8 mouse cellular contexts compared by ENCODE assay signal in the genomic region with DNA sequence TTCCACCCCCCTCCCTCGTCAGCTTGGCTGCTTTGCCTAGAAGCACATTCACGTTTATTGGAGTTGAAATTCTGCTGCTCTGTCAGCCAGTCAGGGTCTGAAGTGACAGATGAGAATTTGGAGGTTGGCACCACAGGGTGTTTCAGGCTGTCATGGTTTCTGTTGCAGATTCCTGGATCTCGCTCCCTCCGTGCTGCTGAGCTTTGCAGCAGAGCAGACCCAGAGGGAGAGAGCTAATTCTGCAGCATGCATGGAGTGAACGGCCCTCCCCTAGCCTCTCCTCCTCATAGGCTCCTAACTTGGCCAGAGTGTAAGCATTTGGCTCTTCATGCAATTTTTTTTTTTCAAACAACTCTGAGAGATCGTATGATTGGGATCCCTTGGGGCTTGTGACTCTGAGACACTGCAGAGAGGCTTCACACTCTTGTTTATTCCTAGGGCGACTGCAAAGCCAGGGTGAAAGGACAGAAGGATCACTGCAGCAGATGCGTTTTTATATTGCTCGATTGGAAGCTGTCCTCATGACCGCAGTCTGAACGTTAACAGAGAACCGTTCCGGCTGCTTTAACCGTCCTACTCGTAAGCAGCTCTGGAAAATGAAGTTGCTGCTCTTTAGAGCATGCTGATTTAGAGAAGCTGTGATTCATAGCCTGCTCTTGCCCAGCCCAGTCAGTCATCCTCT. TPM values are rescaled to one million over a fixed set of nuclear protein-coding genes. Genes with fewer than 3 reads are reported as not detected.
DNase-seq lines count a peak whose midpoint lies in the region; ATAC-seq and TF ChIP-seq lines count a peak whose summit lies in the region.

A gene (minus strand): TSS at position 243 of the 682 bp plus-strand sequence.

- no peak; the same call in 1 of the 2 replicates for TF ChIP-seq POLR2A in testis, adult 2 months (IDR thresholded peaks at IDR 0.05; ENCODE audit: control insufficient read depth, low read depth, low read length)
- TF ChIP-seq POLR2A in lung, adult 2 months (IDR thresholded peaks at IDR 0.05; ENCODE audit: borderline replicate concordance, extremely low read depth, low read depth, low read length), result peak; percentile 72; the same call in 1 of the 2 replicates

- DNase-seq in testis, postnatal 14 days (ENCODE audit: low spot score), result no peak
- DNase-seq in kidney, postnatal 0 days (ENCODE audit: low spot score), result peak; percentile 78
- DNase-seq in lung, adult 2 months, result no peak
- DNase-seq in retina, postnatal 1 day, result peak; percentile 51
- DNase-seq in spleen, postnatal 36 days (ENCODE audit: low spot score in 2 of 2), result no peak

- H3K27me3 ChIP-seq in testis, adult 2 months (ENCODE audit: control insufficient read depth, insufficient read depth, low read length), result no peaks in the 10 kb centered on the region
- H3K27me3 ChIP-seq in forebrain, embryonic 12.5 days, result 0 out of 2 replicates have a peak, but pooled peaks cover 4% of the 10 kb centered on the region
- H3K27me3 ChIP-seq in heart, embryonic 12.5 days (replicated peaks), result no peaks in the 10 kb centered on the region
- H3K27me3 ChIP-seq in kidney, postnatal 0 days (ENCODE audit: insufficient read depth, low read length), result no peaks in the 10 kb centered on the region

- H3K4me3 ChIP-seq in testis, adult 2 months (ENCODE audit: control insufficient read depth, low read depth, low read length), result peak within 1 kb of the TSS; percentile 62
- no peak within 1 kb of the TSS for H3K4me3 ChIP-seq in forebrain, embryonic 12.5 days (replicated peaks)
- peak within 1 kb of the TSS; percentile 4; the same call in 1 of the 2 replicates for H3K4me3 ChIP-seq in heart, embryonic 12.5 days
- peak within 1 kb of the TSS; percentile 23 for H3K4me3 ChIP-seq in kidney, postnatal 0 days (replicated peaks; ENCODE audit: low read depth, low read length)
- H3K4me3 ChIP-seq in lung, adult 2 months (replicated peaks; ENCODE audit: extremely low read depth, low read depth, low read length), result peak within 1 kb of the TSS; percentile 56

- ATAC-seq in forebrain, embryonic 12.5 days (ENCODE audit: low FRiP score), result no peak
- ATAC-seq in heart, embryonic 12.5 days (ENCODE audit: insufficient number of reproducible peaks, low FRiP score), result no peak
- ATAC-seq in kidney, postnatal 0 days (replicated peaks; ENCODE audit: low FRiP score, low read depth), result no peak

- H3K36me3 ChIP-seq in testis, adult 2 months (ENCODE audit: control insufficient read depth, insufficient read depth, low read length), result no peaks in the 10 kb centered on the region
- no peaks in the 10 kb centered on the region for H3K36me3 ChIP-seq in forebrain, embryonic 12.5 days (replicated peaks)
- H3K36me3 ChIP-seq in heart, embryonic 12.5 days, result no peaks in the 10 kb centered on the region
- no peaks in the 10 kb centered on the region for H3K36me3 ChIP-seq in kidney, postnatal 0 days (ENCODE audit: insufficient read depth, low read length)

- 34% methylated on average over 15 of the region's 15 CpGs for WGBS in forebrain, embryonic 12.5 days
- 31% methylated on average over 15 of the region's 15 CpGs for WGBS in heart, embryonic 12.5 days
- WGBS in kidney, postnatal 0 days, result 11% methylated on average over 15 of the region's 15 CpGs
- 24% methylated on average over 15 of the region's 15 CpGs for WGBS in lung, adult 2 months

- no peak for TF ChIP-seq CTCF in testis, adult 2 months (IDR thresholded peaks at IDR 0.05; ENCODE audit: control insufficient read depth, insufficient read depth, insufficient replicate concordance, low read depth, low read length)
- no peak for TF ChIP-seq CTCF in kidney, postnatal 0 days (IDR thresholded peaks at IDR 0.05; ENCODE audit: low read depth)
- no peak for TF ChIP-seq CTCF in lung, adult 2 months (IDR thresholded peaks at IDR 0.05; ENCODE audit: insufficient read depth, low read length)

- peak within 1 kb of the TSS; percentile 79 for H3K27ac ChIP-seq in testis, adult 2 months (ENCODE audit: control insufficient read depth, insufficient read depth, low read depth, low read length)
- peak within 1 kb of the TSS; percentile 56; the same call in 1 of the 2 replicates for H3K27ac ChIP-seq in forebrain, embryonic 12.5 days
- peak within 1 kb of the TSS; percentile 71 for H3K27ac ChIP-seq in heart, embryonic 12.5 days (ENCODE audit: poor library complexity, severe bottlenecking)
- peak within 1 kb of the TSS; percentile 76 for H3K27ac ChIP-seq in kidney, postnatal 0 days

- peaks cover 9% of the 10 kb centered on the region for H3K4me1 ChIP-seq in testis, adult 2 months (ENCODE audit: control insufficient read depth, insufficient read depth, low read length)
- peaks cover 57% of the 10 kb centered on the region for H3K4me1 ChIP-seq in forebrain, embryonic 12.5 days
- peaks cover 65% of the 10 kb centered on the region for H3K4me1 ChIP-seq in heart, embryonic 12.5 days (replicated peaks)
- peaks cover 17% of the 10 kb centered on the region for H3K4me1 ChIP-seq in kidney, postnatal 0 days (replicated peaks; ENCODE audit: insufficient read depth, low read length)
- peaks cover 10% of the 10 kb centered on the region; the same call in 1 of the 2 replicates for H3K4me1 ChIP-seq in lung, adult 2 months (ENCODE audit: control insufficient read depth, insufficient read depth, low read length)

- H3K4me2 ChIP-seq in forebrain, embryonic 12.5 days, result peak within 1 kb of the TSS; percentile 19; the same call in 1 of the 2 replicates
- H3K4me2 ChIP-seq in heart, embryonic 12.5 days, result peak within 1 kb of the TSS; percentile 50
- H3K4me2 ChIP-seq in kidney, postnatal 0 days (ENCODE audit: low read length), result peak within 1 kb of the TSS; percentile 49

- no peaks in the 10 kb centered on the region for H3K9me3 ChIP-seq in forebrain, embryonic 12.5 days
- no peaks in the 10 kb centered on the region for H3K9me3 ChIP-seq in heart, embryonic 12.5 days (replicated peaks)
- no peaks in the 10 kb centered on the region for H3K9me3 ChIP-seq in kidney, postnatal 0 days (replicated peaks; ENCODE audit: low read length)

- H3K9ac ChIP-seq in forebrain, embryonic 12.5 days, result no peak within 1 kb of the TSS
- H3K9ac ChIP-seq in heart, embryonic 12.5 days, result peak within 1 kb of the TSS; percentile 61
- H3K9ac ChIP-seq in kidney, postnatal 0 days (ENCODE audit: low read depth, low read length), result peak within 1 kb of the TSS; percentile 42

RNA-seq across cellular contexts. Expression of the gene that starts here (rescaled TPM):
- polyA plus RNA-seq in testis, adult 2 months (2012; rRNA removed), result 15.8 and 23.1 TPM in 2 replicates
- 26.5 and 27.5 TPM in 2 replicates for polyA plus RNA-seq in forebrain, embryonic 12.5 days (2016; fragmentation: Nextera tagmentation; extraction: Ambion mirVana)
- polyA plus RNA-seq in heart, embryonic 12.5 days (2016; fragmentation: Nextera tagmentation; extraction: Ambion mirVana), result 21.2 and 25.4 TPM in 2 replicates
- polyA plus RNA-seq in kidney, postnatal 0 days (2015; fragmentation: Nextera tagmentation; extraction: Ambion mirVana), result 67.2 and 77.5 TPM in 2 replicates
- 214 and 298 TPM in 2 replicates for polyA plus RNA-seq in lung, adult 2 months (2012; rRNA removed)

Comparison
In these comparisons a context has a peak if more than half of its experiments do, and no peak if none do; other contexts are left out.
1. DNase-seq: peak in kidney, postnatal 0 days (single experiment) and retina, postnatal 1 day (single experiment); none in testis, postnatal 14 days (single experiment), lung, adult 2 months (single experiment) and spleen, postnatal 36 days (0 of 2).
2. Peak in every context shown above with its lines, with median percentiles within 50 percentile points of each other: H3K27ac ChIP-seq and H3K4me2 ChIP-seq.